Mouse (Mus musculus) liver, adult 2 months (tissue): ENCODE results near the gene Klhl28.

Source experiments
- CTCF ChIP-seq: fragments of 200-500 bp; IDR thresholded peaks from 2 replicates; pipeline ENCODE4 v1.5.1; 2011; ENCODE audit warnings: low read depth, low read length, control low read depth
- POLR2A ChIP-seq: fragments of 200-500 bp; IDR thresholded peaks from 2 replicates; pipeline ENCODE4 v1.6.1; 2011; ENCODE audit warnings: low read length, control low read depth; ENCODE audit not compliant: insufficient read depth; ENCODE audit errors: extremely low read depth

- no peak for TF ChIP-seq CTCF
- no peak for TF ChIP-seq POLR2A
These were observed 48.6 kb downstream of the Klhl28 start for GRCm38 (mm10) chr12:64916735-64917134.
